Mouse (Mus musculus) lung, embryonic 16.5 days (tissue): ENCODE data around the gene Polr3c. TPM values are rescaled to one million over a fixed set of nuclear protein-coding genes. Genes with fewer than 3 reads are reported as not detected.

Source experiments
- ATAC-seq: fragments of 200-750 bp; cut with Nextera tagmentation; 2 replicates; pipeline ENCODE4 v1.8.0; 2017; ENCODE audit warnings: low read depth, mild to moderate bottlenecking, moderate library complexity
- H3K27ac ChIP-seq: fragments of 300-500 bp; sonication (generic); 2 replicates; pipeline ENCODE4 v1.5.1; 2014; ENCODE audit warnings: mild to moderate bottlenecking, control low read depth, low read length
- H3K27me3 ChIP-seq: fragments of 300-500 bp; sonication (generic); 2 replicates; pipeline ENCODE4 v1.6.1; 2014; ENCODE audit warnings: low read depth, low read length, mixed read lengths; ENCODE audit not compliant: control insufficient read depth, insufficient read depth
- H3K36me3 ChIP-seq: fragments of 300-500 bp; sonication (generic); 2 replicates; pipeline ENCODE4 v1.6.1; 2014; ENCODE audit warnings: low read length; ENCODE audit not compliant: control insufficient read depth, insufficient read depth
- H3K4me1 ChIP-seq: fragments of 300-500 bp; sonication (generic); replicated peaks from 2 replicates; pipeline ENCODE4 v1.6.1; 2014; ENCODE audit warnings: low read length, mixed read lengths; ENCODE audit not compliant: control insufficient read depth, insufficient read depth
- H3K4me2 ChIP-seq: fragments of 300-500 bp; sonication (generic); 2 replicates; pipeline ENCODE4 v1.6.1; 2014; ENCODE audit warnings: low read depth, low read length, control low read depth
- H3K4me3 ChIP-seq: fragments of 300-500 bp; sonication (generic); 2 replicates; pipeline ENCODE4 v1.5.1; 2014; ENCODE audit warnings: mild to moderate bottlenecking, low read length, control low read depth
- H3K9ac ChIP-seq: fragments of 300-500 bp; sonication (generic); 2 replicates; pipeline ENCODE4 v1.6.1; 2014; ENCODE audit warnings: low read length, control low read depth
- H3K9me3 ChIP-seq: fragments of 300-500 bp; sonication (generic); 2 replicates; pipeline ENCODE4 v1.6.1; 2016; ENCODE audit warnings: low read length; ENCODE audit not compliant: control insufficient read depth
- WGBS: fragments of 180-500 bp; shearing (Covaris S2); extraction: QIAGEN DNeasy Blood & Tissue Kit; methylation state at CpG from one replicate; pipeline ENCODE4 v1.1.7; 2014; 5-methylcytosine and 5-hydroxymethylcytosine counted together
- polyA plus RNA-seq: library from polyadenylated mRNA; unstranded; fragments of >200 nt; fragmentation: Nextera tagmentation; extraction: Ambion mirVana; gene quantifications from 2 replicates; pipeline ENCODE4 v1.2.1, GENCODE M21; 2015

Polr3c gene
- polyA plus RNA-seq, 1 experiment from 2014 or later: 35.7 TPM

DNA sequence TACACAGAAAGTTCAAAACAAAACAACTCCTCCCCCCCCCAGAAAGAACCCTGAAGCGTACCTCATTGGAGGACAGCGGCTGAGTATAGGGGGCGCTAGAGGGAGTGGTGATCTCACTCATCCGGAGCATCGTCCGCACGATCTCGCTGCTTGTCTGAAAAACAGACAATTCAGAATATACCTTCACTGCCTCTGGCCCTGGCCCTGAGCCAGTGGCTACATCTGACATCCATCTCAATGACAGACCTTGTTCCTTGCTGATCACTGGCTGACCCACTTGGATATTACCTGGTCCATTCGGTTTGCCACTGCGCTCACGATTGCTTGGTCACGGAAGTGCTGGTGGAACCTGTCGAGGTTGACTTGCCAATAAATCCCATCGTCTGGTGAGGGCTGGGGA lies 8.3 kb downstream of the Polr3c start:
- Histone ChIP-seq H3K9ac (no peak overlapping the region), H3K27me3 (no peaks in the 10 kb centered on the region), H3K4me1 (no peaks in the 10 kb centered on the region), H3K4me2 (no peak overlapping the region), H3K27ac (no peak overlapping the region), H3K4me3 (no peak overlapping the region), H3K9me3 (no peaks in the 10 kb centered on the region), H3K36me3 (peaks cover 24% of the 10 kb centered on the region)
- no peak for ATAC-seq
- WGBS: 39% methylated on average over 14 of the region's 14 CpGs

DNA sequence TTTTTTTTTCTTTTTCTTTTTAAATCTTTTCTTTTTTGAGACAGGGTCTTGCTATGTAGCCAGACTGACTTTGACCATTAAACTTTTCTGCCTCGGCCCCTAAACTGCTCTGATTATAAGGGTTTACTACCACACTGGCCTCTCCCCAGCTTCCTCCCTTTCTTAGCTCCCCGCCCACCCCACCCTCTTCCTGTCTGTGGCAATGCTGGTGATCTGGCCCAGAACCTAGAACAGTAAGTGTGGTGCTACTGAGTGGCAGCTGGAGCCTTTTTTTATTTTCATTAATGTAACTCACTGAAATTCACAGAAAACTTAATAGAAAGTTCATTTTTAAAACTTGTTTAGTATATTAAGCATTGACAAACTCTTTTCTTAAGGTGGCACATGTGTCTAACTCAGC lies 11.6 kb downstream of the Polr3c start:
- Histone ChIP-seq H3K27ac (no peak overlapping the region), H3K27me3 (no peaks in the 10 kb centered on the region), H3K4me3 (no peak overlapping the region), H3K9ac (no peak overlapping the region), H3K4me2 (no peak overlapping the region), H3K36me3 (peaks cover 41% of the 10 kb centered on the region), H3K9me3 (no peaks in the 10 kb centered on the region), H3K4me1 (no peaks in the 10 kb centered on the region)
- ATAC-seq: no peak
- 70% methylated on average over 2 of the region's 2 CpGs for WGBS

DNA sequence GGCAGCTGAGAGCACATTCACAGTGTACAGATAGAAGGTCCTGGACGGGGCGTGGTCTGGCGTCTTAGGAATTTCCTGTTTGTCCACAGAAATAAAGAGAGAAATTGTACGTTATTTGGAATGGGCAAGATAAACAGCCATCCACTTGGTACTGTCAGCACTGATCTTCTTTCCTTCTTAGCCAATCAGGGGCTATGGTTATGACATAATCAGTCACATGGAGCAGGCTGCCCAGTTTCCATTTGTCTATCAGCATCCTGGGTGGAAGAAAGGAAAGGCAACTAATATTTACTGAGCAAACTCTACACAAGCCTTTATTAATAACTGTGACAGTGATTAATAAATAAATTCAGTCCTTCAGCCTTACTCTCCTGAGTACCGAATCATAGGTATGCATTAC lies 13.1 kb downstream of the Polr3c start:
- ATAC-seq: no peak
- H3K27me3 ChIP-seq: no peaks in the 10 kb centered on the region
- no peak overlapping the region for H3K9ac ChIP-seq
- no peak overlapping the region for H3K4me2 ChIP-seq
- peaks cover 49% of the 10 kb centered on the region for H3K36me3 ChIP-seq
- H3K27ac ChIP-seq: no peak overlapping the region
- H3K9me3 ChIP-seq: no peaks in the 10 kb centered on the region
- no peaks in the 10 kb centered on the region for H3K4me1 ChIP-seq
- WGBS: 76% methylated on average over 5 of the region's 5 CpGs
- H3K4me3 ChIP-seq: no peak overlapping the region

DNA sequence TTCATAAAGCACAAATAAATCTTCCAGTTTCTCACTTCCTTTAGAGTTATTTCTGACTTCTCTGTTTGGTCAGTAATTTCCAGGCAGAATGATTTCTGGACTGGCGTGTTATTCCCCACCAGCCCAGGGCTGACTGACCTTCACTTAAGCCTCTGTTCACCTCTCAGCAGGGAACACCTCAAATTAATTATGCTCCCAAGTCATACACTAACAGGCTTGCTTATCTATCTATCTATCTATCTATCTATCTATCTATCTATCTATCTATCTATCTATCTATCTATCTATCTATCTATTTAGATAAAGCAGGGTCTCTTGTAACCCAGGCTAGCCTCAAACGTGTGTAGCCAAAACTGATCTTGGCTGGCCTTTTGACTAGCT lies 18.8 kb downstream of the Polr3c start:
- Histone ChIP-seq H3K4me3 (no peak overlapping the region; the same call in 1 of the 2 replicates), H3K27me3 (peaks cover 5% of the 10 kb centered on the region), H3K9me3 (no peaks in the 10 kb centered on the region), H3K27ac (no peak overlapping the region), H3K4me2 (peak overlapping the region; percentile 98), H3K9ac (peak overlapping the region; percentile 82; the same call in 1 of the 2 replicates), H3K36me3 (peaks cover 46% of the 10 kb centered on the region), H3K4me1 (no peaks in the 10 kb centered on the region)
- no peak for ATAC-seq
- 44% methylated on average over 2 of the region's 2 CpGs for whole genome bisulfite sequencing

DNA sequence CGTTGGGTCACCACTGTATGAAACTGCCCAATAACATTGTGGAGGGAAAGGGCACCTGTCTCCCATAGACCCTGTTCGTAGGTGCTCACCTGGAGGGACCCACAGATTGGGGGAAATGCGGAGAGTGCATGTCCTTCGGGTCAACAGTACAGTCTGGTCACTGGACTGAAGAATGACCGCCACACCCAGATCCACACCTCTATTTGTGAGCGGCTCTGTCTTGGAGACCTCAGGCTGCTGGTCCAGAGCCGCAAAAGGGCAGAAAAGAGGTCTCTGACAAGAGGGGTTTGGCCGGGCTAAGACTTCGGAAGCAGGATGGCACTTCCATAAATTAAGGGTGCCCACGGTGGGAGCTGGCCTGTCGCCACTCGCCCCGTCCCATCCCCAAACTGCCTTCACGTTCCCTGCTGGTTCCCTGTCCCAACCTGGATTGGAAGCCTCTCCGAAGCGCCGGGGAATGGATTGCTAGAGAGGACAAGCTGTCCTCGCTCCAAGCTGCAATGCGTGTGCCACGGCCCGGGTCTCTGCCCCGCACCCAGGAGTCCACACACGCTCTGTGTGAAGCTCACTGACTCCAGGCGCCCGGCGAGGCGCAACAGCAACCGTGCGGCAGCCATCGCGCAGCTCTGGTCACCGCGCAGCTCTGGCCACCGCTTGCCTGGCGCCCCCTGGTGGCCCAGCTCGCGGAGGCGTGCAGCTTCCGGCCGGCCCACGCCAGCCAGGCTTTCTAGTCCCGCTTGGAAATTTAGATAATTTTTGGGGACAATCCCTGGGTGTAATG lies 19.3 kb downstream of the Polr3c start, which contains the start of gene Nudt17:
Gene Nudt17, minus strand, starts transcription at position 660 of the 781 bp plus-strand sequence.
- WGBS: 4% methylated on average over 42 of the region's 42 CpGs
- Histone ChIP-seq H3K4me1 (no peaks in the 10 kb centered on the region), H3K4me2 (peak within 1 kb of the TSS; percentile 98), H3K27ac (no peak within 1 kb of the TSS), H3K4me3 (peak within 1 kb of the TSS; percentile 60), H3K36me3 (peaks cover 41% of the 10 kb centered on the region), H3K9ac (peak within 1 kb of the TSS; percentile 82), H3K9me3 (no peaks in the 10 kb centered on the region), H3K27me3 (peaks cover 5% of the 10 kb centered on the region)
- ATAC-seq: peak; percentile 93

DNA sequence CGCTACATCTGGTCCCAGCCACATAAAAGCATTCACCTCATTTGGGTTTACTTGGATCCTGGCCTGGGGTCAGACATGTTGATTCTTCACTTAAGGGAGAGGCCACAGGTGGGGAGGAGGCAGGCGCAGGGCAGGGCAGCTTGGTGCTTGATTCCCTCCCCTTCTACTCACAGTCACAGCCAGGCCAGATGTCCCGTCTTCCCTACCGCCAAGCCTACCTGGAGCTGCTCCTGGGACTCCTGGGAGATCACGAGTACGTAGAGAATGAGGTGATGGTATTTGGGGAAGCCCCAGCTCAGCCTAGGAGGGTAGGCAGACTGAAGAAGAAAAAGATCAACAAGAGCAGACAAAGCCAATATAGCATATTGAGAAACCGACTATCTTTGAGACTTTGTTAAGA lies 20.4 kb downstream of the Polr3c start:
- Histone ChIP-seq H3K9ac (no peak overlapping the region), H3K36me3 (peaks cover 43% of the 10 kb centered on the region), H3K4me1 (no peaks in the 10 kb centered on the region), H3K9me3 (no peaks in the 10 kb centered on the region), H3K4me3 (no peak overlapping the region), H3K27me3 (peaks cover 5% of the 10 kb centered on the region), H3K4me2 (no peak overlapping the region), H3K27ac (no peak overlapping the region)
- no peak for ATAC-seq
- WGBS: 66% methylated on average over 7 of the region's 7 CpGs

DNA sequence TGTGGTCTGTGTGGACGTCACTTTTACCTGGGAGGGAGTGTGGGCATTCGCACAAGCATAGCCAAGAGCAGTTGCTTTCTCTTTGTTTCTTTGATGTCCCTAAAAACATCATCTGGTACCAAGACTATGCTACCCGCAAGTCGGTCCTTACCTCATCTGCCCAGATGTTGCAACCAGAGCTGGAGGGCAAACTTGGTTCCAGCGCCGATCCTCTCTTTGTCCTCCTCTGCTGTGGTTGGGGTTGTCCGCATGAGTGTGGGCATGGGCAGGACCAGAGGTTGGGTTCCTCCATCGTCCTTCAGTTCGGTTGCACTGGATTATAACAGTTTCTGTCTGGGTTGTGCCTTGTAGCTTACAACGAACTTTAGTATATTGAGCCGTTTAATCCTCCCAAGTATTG lies 21.2 kb downstream of the Polr3c start:
- no peaks in the 10 kb centered on the region for H3K9me3 ChIP-seq
- no peaks in the 10 kb centered on the region for H3K4me1 ChIP-seq
- H3K4me2 ChIP-seq: no peak overlapping the region
- H3K36me3 ChIP-seq: peaks cover 43% of the 10 kb centered on the region
- H3K27me3 ChIP-seq: peaks cover 5% of the 10 kb centered on the region
- ATAC-seq: no peak
- H3K27ac ChIP-seq: no peak overlapping the region
- WGBS: 94% methylated on average over 11 of the region's 11 CpGs
- no peak overlapping the region for H3K4me3 ChIP-seq
- H3K9ac ChIP-seq: no peak overlapping the region

DNA sequence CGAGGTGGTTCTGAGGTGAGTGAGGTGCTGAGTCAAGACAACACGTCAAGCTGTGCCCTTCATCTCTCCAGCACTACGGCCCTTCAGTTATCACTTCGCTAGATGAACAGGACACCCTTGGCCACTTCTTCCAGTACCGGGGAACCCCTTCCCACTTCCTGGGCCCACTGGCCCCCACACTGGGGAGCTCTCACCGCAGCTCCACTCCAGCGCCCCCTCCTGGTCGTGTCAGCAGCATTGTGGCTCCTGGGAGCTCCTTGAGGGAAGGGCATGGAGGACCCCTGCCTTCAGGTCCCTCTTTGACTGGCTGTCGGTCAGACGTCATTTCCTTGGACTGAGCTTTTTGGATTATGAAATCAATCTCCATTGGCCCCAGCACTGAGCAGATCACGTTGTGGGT lies 22.6 kb downstream of the Polr3c start:
- Histone ChIP-seq H3K9ac (no peak overlapping the region), H3K27ac (no peak overlapping the region), H3K27me3 (peaks cover 5% of the 10 kb centered on the region), H3K36me3 (peaks cover 36% of the 10 kb centered on the region), H3K4me1 (no peaks in the 10 kb centered on the region), H3K4me2 (no peak overlapping the region), H3K9me3 (no peaks in the 10 kb centered on the region), H3K4me3 (no peak overlapping the region)
- 63% methylated on average over 11 of the region's 11 CpGs for WGBS
- ATAC-seq: no peak

DNA sequence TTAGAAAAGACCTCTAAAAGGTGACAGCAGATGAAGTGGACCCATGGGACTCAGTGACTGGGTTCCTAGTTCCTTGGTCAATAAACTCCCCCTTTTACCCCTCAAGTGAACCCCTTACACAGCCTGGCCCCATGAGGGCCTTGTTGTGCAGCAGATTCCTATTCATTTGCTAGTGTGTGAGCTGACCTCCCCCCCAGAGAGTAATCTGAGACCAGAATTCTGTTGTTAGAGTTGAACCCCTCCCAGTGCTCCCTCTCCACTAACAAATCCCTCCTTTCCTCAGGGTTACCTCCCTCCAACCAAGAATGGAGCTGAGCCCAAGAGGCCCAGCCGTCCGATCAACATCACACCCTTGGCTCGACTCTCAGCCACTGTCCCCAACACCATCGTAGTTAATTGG lies 26.4 kb downstream of the Polr3c start:
- no peak for ATAC-seq
- Histone ChIP-seq H3K9me3 (no peaks in the 10 kb centered on the region), H3K27me3 (no peaks in the 10 kb centered on the region), H3K4me1 (peaks cover 11% of the 10 kb centered on the region), H3K27ac (no peak overlapping the region), H3K9ac (no peak overlapping the region), H3K4me2 (no peak overlapping the region), H3K36me3 (peaks cover 38% of the 10 kb centered on the region), H3K4me3 (no peak overlapping the region)
- WGBS: 88% methylated on average over 4 of the region's 4 CpGs
